In genomic region chr7:38023451-38023850, GRCm38 (mm10) we compare ENCODE assay signal across 8 mouse cellular contexts. TPM values are rescaled to one million over a fixed set of nuclear protein-coding genes. Genes with fewer than 3 reads are reported as not detected.
DNase-seq lines count a peak whose midpoint lies in the region; ATAC-seq and TF ChIP-seq lines count a peak whose summit lies in the region.

TSS of gene Uri1 (minus strand) at chr7:38023551.

- TF ChIP-seq CTCF in cortical plate, adult 2 months (IDR thresholded peaks at IDR 0.05; ENCODE audit: extremely low read depth, insufficient read depth, low read length), result no peak

- no peak within 1 kb of the TSS for H3K9ac ChIP-seq in heart, embryonic 11.5 days (ENCODE audit: low read depth, low read length)
- H3K9ac ChIP-seq in neural tube, embryonic 12.5 days, result no peak within 1 kb of the TSS

- no peak within 1 kb of the TSS for H3K4me3 ChIP-seq in cortical plate, adult 2 months (ENCODE audit: insufficient read depth, low read length)
- no peak within 1 kb of the TSS for H3K4me3 ChIP-seq in heart, embryonic 11.5 days (ENCODE audit: low read depth, low read length)
- no peak within 1 kb of the TSS for H3K4me3 ChIP-seq in neural tube, embryonic 12.5 days

- H3K9me3 ChIP-seq in heart, embryonic 11.5 days (replicated peaks; ENCODE audit: control insufficient read depth, low read length), result no peaks in the 10 kb centered on the region
- H3K9me3 ChIP-seq in neural tube, embryonic 12.5 days, result no peaks in the 10 kb centered on the region

- no peak for TF ChIP-seq POLR2A in cortical plate, adult 2 months (IDR thresholded peaks at IDR 0.05; ENCODE audit: extremely low read depth, insufficient read depth, low read length)

- ATAC-seq in heart, embryonic 11.5 days (replicated peaks; ENCODE audit: insufficient number of reproducible peaks, low FRiP score, low TSS enrichment), result no peak
- ATAC-seq in neural tube, embryonic 12.5 days (ENCODE audit: low FRiP score, low read depth), result no peak

- no peaks in the 10 kb centered on the region for H3K27me3 ChIP-seq in heart, embryonic 11.5 days (ENCODE audit: control insufficient read depth, insufficient read depth, low read length)
- H3K27me3 ChIP-seq in neural tube, embryonic 12.5 days (replicated peaks), result no peaks in the 10 kb centered on the region

- DNase-seq in layer of hippocampus, adult 8-10 months (ENCODE audit: low spot score in 2 of 2), result no peak
- no peak for DNase-seq in layer of hippocampus, adult 9-10 months (ENCODE audit: low spot score)
- DNase-seq in left cerebral cortex, adult 8-10 months (ENCODE audit: low spot score in 2 of 2), result no peak
- DNase-seq in urinary bladder, postnatal 4 days (ENCODE audit: low spot score in 2 of 2), result no peak
- no peak for DNase-seq in frontal cortex, postnatal 10 days (ENCODE audit: low spot score in 2 of 2)

- WGBS in heart, embryonic 11.5 days (ENCODE audit: insufficient replicate concordance), result 82% methylated on average over 8 of the region's 8 CpGs
- WGBS in neural tube, embryonic 12.5 days, result 93% methylated on average over 8 of the region's 8 CpGs

- H3K27ac ChIP-seq in cortical plate, adult 2 months (ENCODE audit: insufficient read depth, low read length), result no peak within 1 kb of the TSS
- no peak within 1 kb of the TSS for H3K27ac ChIP-seq in heart, embryonic 11.5 days (ENCODE audit: low read depth, low read length)
- no peak within 1 kb of the TSS for H3K27ac ChIP-seq in neural tube, embryonic 12.5 days

- H3K4me1 ChIP-seq in cortical plate, adult 2 months (ENCODE audit: control insufficient read depth, insufficient read depth, low read length), result no peaks in the 10 kb centered on the region
- no peaks in the 10 kb centered on the region for H3K4me1 ChIP-seq in heart, embryonic 11.5 days (ENCODE audit: control insufficient read depth, insufficient read depth, low read length)
- H3K4me1 ChIP-seq in neural tube, embryonic 12.5 days, result no peaks in the 10 kb centered on the region; the same call in 1 of the 2 replicates

- H3K4me2 ChIP-seq in heart, embryonic 11.5 days, result no peak within 1 kb of the TSS
- H3K4me2 ChIP-seq in neural tube, embryonic 12.5 days (replicated peaks), result no peak within 1 kb of the TSS

- no peaks in the 10 kb centered on the region for H3K36me3 ChIP-seq in heart, embryonic 11.5 days (ENCODE audit: control insufficient read depth, insufficient read depth, low read length)
- no peaks in the 10 kb centered on the region for H3K36me3 ChIP-seq in neural tube, embryonic 12.5 days

RNA-seq across cellular contexts. Expression of gene Uri1, which starts in this region (rescaled TPM):
- total RNA-seq in layer of hippocampus, adult 8-10 months (2022), result 10 to 100 TPM; 40.7 to 46.4 (median 43.4) TPM
- 36.2 and 40.3 TPM in 2 replicates for polyA plus RNA-seq in cortical plate, adult 2 months (2012; rRNA removed)
- polyA plus RNA-seq in heart, embryonic 11.5 days (2014; fragmentation: Nextera tagmentation; extraction: Ambion mirVana), result 33.8 and 36.9 TPM in 2 replicates
- total RNA-seq in left cerebral cortex, adult 8-10 months (2022), result 10 to 100 TPM; 38.0 to 56.0 (median 47.4) TPM
- polyA plus RNA-seq in neural tube, embryonic 12.5 days (2016; fragmentation: Nextera tagmentation; extraction: Ambion mirVana), result 42.6 and 45.5 TPM in 2 replicates
